Mouse (Mus musculus) megakaryocyte progenitor cell, adult 5-6 weeks (primary cell): Measurements from ENCODE around the gene Snap25. TPM values are rescaled to one million over a fixed set of nuclear protein-coding genes. Genes with fewer than 3 reads are reported as not detected.

ENCODE experiments used
- ATAC-seq: replicated peaks from 2 replicates; pipeline ENCODE4 v1.8.0; 2016; ENCODE audit warnings: mild to moderate bottlenecking, moderate TSS enrichment, inconsistent platforms; ENCODE audit not compliant: poor library complexity
- total RNA-seq, 2 experiments: library from RNA; stranded (forward) in 1 of 2; stranded (reverse) in 1 of 2; fragments of 157-497, 149-512 nt in 1 of 2; fragments of 200-1000 nt in 1 of 2; gene quantifications; 2 replicates each; pipeline versions ENCODE4 v1.2.3 to v1.2.4; 2015 to 2017

Gene Snap25
- total RNA-seq (2015) (not detected in 2 replicates), total RNA-seq (2017) (not detected in 2 replicates)

DNA sequence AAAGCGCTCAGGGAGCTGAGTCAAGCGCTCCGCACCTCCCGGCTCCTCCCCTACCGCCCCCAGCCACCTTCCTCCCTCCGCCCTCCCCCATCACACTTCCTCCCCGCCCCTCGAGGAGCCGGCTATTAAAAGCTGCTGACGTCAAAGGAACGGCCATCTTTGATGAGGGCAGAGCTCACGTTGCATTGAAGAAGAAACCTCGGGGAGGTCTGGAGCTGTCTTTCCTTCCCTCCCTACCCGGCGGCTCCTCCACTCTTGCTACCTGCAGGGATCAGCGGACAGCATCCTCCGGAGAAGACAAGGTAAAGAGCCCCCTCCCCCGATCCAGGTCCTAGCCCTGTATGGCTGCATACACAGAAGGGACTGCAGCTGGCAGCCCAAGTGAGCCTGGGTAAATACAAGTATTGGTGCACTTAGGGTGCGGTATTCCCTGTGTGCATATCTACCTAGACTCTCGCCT, at the start of gene Snap25:
Gene Snap25 (plus strand): TSS at position 155 of the 460 bp plus-strand sequence.
- no peak for ATAC-seq

- no peak for ATAC-seq
Observed at GRCm38 (mm10) chr2:136666951-136667350, 46.3 kb upstream of the Snap25 start.

DNA sequence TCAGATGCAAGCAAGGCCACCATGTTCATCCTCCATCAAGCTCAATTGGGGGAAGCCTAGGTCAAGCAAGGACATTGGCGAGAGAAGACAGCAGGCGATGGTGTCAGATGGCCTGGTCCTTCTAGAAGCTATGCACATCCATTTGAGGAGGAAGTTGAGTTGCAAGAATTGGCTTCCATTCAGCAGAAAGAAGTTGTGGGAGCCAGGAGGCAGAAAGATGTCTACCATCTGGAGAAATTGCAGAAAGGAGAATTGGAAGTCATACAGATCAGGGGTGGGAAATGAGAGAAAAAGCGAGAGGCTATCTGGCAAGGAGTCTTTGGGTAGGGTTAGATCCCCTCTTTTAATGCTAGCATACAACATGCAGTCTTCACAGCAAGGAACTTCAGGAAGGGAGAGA, 44.1 kb upstream of the Snap25 start:
- ATAC-seq, result no peak

- no peak for ATAC-seq
Observed at GRCm38 (mm10) chr2:136669665-136670064, 43.6 kb upstream of the Snap25 start.

DNA sequence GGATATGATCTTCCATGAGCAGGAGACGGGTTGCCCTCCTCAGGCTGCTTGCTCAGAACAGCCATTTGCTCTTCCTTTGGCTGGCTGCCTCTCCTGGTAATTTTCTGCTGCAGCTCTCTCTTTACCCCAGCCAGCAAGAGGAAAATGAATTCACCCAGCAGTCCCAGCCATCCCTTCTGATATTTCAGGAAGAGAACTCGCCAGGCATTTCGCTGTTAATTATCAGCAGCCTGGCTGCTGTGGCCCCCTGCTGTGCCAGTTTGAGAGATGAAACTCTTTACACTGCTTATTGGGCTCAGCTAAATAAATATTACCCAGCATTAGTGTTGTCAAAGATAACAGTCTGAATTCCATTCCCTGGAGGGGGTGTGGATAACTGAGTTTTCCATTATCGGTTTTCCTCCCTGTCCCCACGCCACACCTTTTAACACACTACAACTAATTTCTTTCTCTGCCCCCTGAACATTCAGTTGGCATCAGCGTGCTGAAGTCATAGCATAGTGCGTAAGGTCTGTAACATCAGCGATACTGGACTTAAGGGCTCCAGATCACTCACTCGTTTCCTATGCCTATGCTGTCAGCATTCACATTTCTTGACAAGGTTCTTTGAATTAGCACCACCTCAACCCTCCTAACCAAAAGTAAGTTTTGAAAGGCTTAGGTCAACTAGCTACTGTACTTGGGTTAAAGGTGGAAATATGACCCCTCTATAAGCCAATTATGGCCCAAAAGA, 42.5 kb upstream of the Snap25 start:
- ATAC-seq, result no peak

GRCm38 (mm10) chr2:136674077-136674757, 39.0 kb upstream of the Snap25 start:
- no peak for ATAC-seq

- ATAC-seq, result peak; percentile 58; the same call in 1 of the 2 replicates
Observed at GRCm38 (mm10) chr2:136676196-136676595, 37.1 kb upstream of the Snap25 start.

DNA sequence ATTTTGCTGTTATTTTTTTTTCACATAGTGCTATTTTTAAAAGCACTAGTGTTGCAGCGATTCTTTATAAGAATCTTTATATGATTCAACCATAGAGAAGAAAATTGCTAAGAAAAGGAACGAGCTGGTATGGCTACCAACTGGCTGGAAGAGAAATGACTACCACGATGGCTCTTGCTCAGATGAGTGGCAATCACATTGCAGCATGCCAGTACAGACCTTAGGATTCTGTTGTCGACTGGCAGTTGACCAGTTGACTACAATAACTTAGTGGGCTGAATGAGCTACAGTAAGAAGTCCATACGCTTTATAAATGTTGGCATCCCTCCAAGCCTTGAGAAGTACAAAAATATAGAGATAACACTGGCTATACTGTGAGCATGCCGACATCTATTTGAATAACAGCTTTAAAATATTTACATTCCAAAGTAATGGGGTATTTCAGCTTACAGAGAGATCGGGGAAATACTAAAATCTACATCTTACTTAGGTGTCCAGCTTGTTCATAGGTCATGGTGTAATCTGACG, 36.3 kb upstream of the Snap25 start:
- no peak for ATAC-seq

DNA sequence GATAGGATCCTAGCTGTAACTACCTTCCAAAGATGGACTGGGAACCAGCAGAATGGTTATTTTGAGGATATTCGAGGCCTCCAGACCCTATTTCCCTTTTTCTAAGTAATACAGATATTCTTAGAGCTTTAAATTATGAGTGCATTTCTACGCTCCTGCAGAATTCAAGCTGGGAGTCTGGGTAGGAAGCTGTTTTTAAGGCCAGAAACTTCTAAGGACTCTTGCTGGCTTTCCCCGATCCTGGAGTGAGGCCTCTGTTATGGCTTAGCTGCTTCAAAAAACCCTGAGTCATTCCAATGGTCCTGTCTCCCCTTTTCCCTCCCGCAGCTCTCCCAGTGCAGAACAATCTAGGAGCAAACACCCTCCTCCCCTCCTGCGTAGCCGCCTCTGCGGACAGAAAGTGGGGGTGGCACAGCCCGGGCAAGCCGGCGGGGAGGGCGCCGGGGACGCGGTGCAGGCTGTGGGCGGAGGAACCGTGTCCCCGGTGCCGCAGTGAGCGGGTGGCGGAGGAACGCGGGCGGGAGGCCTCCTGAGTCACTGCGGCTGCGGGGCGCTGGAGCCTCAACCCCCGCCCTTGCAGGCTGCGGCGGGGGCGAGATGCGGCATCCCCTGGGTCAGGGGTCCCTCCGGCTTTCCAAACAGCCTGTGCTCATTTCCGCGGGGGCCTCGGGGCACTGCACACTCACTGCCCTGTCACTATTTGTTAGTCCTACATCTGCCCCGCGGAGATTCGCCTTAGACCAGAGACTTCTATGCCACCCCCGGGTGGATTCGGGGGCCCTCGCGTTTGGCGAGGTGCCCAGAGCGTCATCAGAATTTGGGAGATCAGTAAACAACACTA, 34.7 kb upstream of the Snap25 start:
- ATAC-seq, result peak; percentile 65

DNA sequence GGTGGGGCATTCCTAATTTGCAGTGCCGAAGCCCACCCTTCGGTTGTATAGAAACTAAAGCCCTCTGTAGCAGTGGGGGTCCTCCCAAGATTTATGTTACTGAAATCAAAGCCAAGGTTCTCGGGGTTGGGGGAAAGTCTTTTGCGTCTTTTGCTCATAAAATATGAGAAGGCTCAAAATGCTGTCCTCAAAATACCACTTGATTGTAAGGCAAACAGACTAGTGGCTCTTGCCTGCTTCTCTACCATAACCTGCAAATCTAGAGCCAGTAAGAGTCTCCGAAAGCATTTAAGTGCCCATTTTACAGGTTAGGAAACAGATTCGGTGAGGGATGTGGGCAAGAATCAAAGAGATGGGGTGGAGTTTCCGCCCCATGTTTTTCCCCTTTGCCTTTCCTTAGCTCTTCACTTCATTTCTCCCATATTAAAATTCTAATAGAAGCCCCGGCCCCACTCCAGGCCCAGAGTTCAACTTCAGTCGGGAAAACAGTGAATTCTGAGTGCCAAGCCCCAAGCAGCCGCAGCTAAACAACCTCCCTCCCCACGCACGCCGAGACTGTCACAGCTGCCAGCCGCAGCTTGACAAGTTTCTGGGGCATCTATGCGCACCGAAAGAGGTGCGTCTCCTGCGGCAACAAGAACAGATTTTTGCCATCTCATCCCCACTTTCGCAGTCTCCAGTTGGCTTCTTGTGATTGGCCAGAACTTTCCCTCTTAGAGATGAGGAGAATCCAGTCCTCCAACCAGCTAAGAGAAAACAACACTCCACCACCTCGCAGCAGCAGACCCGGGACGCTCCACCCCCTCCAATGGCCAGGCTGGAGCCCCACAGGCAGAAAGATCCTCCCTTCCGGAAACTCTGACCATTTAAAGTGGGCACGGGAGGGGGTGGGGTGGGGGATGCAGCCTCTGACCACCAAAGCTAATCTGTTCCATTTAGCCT, 33.7 kb upstream of the Snap25 start:
- ATAC-seq, result peak; percentile 35; the same call in 1 of the 2 replicates

GRCm38 (mm10) chr2:136682146-136682860, 30.9 kb upstream of the Snap25 start:
- ATAC-seq, result no peak

DNA sequence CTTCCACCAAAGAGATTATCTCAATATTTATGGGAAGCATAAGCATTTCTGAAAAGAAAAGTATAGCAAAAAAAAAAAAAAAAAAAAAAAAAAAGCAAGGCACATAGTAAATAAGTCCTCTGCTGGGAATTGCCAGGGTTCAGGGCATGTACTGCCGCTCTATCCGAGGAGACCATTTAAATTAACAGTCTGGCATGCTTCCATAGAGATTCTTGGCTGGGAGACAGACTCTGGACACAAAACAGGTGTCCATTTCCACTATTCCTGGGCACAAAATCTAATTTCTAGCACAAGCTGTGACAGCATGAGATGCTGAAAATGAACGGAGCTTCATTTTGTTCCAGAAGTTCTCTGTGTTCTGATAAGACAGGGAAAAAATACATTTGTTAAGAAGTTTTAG, 27.1 kb upstream of the Snap25 start:
- no peak for ATAC-seq

- ATAC-seq, result no peak
Observed at GRCm38 (mm10) chr2:136687316-136687715, 25.9 kb upstream of the Snap25 start.

DNA sequence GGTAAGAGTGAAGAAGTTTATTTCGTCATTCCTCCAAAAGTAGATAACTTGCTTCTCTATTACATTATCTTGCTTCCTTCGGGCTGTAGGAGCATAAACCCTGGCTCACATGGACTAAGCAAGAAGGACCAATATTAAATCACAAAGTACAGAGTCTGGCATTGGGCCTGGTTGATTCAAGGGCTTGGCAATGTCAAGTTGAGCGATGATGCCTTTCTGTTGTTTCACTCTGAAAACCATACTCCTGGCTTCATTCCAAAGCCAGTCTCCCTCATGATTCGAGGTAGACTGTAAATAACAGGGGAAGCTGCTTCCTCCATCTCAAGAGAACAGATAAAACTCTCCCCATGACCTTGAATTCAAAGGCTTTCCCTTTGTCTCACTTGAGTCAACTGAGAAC, 23.8 kb upstream of the Snap25 start:
- no peak for ATAC-seq

DNA sequence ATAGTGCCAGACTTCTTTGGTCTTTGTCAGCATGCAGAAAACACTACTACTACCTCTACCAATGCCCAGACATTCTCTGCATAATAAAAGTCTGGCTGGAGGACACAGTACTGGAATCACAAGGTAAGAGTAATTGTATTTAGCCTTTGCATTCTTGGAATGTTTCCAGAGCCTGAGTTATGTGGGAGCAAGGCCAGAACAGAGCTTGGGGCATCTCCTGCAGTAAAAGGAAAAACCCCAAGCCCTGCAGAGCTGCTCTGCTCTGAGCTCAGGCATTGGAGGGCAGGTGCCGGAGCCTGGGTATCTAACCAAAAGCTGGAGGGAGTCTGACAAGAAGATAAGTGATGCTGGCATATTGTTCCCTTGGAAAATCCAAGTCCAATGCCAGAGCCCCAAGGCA, 21.6 kb upstream of the Snap25 start:
- no peak for ATAC-seq

GRCm38 (mm10) chr2:136699429-136700227, 13.6 kb upstream of the Snap25 start:
- no peak for ATAC-seq

DNA sequence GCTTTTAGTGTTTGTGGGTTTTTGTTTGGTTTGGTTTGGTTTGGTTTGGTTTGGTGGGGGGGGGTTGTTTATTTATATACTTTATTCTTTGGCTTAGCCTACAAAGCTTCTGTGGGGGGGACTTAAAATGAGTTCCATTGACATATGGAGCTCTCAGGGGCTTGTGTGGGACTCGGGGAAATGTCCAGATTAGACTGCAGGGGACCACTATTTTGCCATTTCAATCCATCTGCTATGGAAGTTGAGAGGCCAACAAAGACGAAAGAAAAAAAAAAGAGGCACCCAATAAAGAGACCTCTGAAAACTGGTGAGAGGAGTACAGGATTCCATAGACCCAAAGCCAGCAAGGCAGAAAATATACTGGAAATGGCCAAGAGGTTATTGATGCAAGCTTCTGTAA, 9.9 kb upstream of the Snap25 start:
- ATAC-seq, result no peak

GRCm38 (mm10) chr2:136711155-136711554, 2.1 kb upstream of the Snap25 start:
- ATAC-seq, result no peak
